Mouse (Mus musculus) myocyte (in vitro differentiated cells): Measurements from ENCODE around the gene Msh6. TPM values are rescaled to one million over a fixed set of nuclear protein-coding genes. Genes with fewer than 3 reads are reported as not detected.
"Not testable (repeated sequence)": the region's sequence is repeated elsewhere in the genome, so short reads cannot be mapped to it uniquely, and the experiment has no call there.

Experiments used
- H3K27me3 ChIP-seq: one replicate; pipeline ENCODE4 v1.6.1; 2011; ENCODE audit not compliant: control insufficient read depth, insufficient read depth, insufficient read length
- H3K36me3 ChIP-seq: one replicate; pipeline ENCODE4 v1.6.1; 2011; ENCODE audit not compliant: control insufficient read depth, insufficient read depth
- H3K4me2 ChIP-seq: one replicate; pipeline ENCODE4 v1.6.1; 2011; ENCODE audit warnings: low read depth, control low read depth
- H3K4me3 ChIP-seq: one replicate; pipeline ENCODE4 v1.5.1; 2011; ENCODE audit warnings: mild to moderate bottlenecking, control low read depth, moderate library complexity
- H3K79me2 ChIP-seq: one replicate; pipeline ENCODE4 v1.6.1; 2011; ENCODE audit not compliant: control insufficient read depth, insufficient read depth
- H3ac ChIP-seq: one replicate; pipeline ENCODE4 v1.6.1; 2011; ENCODE audit not compliant: control insufficient read depth, insufficient read length
- CEBPB ChIP-seq: IDR thresholded peaks from 2 replicates; pipeline ENCODE4 v1.6.1; 2011; ENCODE audit warnings: mild to moderate bottlenecking, moderate library complexity; ENCODE audit not compliant: poor library complexity, insufficient read depth, severe bottlenecking
- E2F4 ChIP-seq: IDR thresholded peaks from one replicate; pipeline ENCODE4 v1.6.1; 2011; ENCODE audit warnings: mild to moderate bottlenecking, control low read depth, moderate library complexity; ENCODE audit not compliant: insufficient read depth
- MAX ChIP-seq: IDR thresholded peaks from one replicate; pipeline ENCODE4 v1.6.1; 2011; ENCODE audit warnings: low read depth, mild to moderate bottlenecking, control low read depth
- MYOD1 ChIP-seq, 3 experiments: IDR thresholded peaks; one replicate each; pipeline ENCODE4 v1.6.1; 2011; ENCODE audit warnings: control low read depth in 2 of 3, low read depth in 2 of 3, mild to moderate bottlenecking in 2 of 3, moderate library complexity in 1 of 3; ENCODE audit not compliant: insufficient read length in 2 of 3, control insufficient read depth in 1 of 3
- MYOG ChIP-seq, 3 experiments: IDR thresholded peaks; one replicate each; pipeline ENCODE4 v1.6.1; 2011; ENCODE audit warnings: control low read depth in 2 of 3, low read depth in 2 of 3, mild to moderate bottlenecking in 2 of 3; ENCODE audit not compliant: insufficient read length in 2 of 3, control insufficient read depth in 1 of 3, insufficient read depth in 1 of 3
- POLR2A ChIP-seq: IDR thresholded peaks from one replicate; pipeline ENCODE4 v1.6.1; 2011; ENCODE audit warnings: low read depth, mild to moderate bottlenecking, control low read depth, moderate library complexity; ENCODE audit not compliant: insufficient read length
- POLR2AphosphoS2 ChIP-seq: IDR thresholded peaks from one replicate; pipeline ENCODE4 v1.6.1; 2011; ENCODE audit warnings: low read depth, control low read depth; ENCODE audit not compliant: insufficient read length
- REST ChIP-seq: IDR thresholded peaks from one replicate; pipeline ENCODE4 v1.6.1; 2011; ENCODE audit warnings: mild to moderate bottlenecking, control low read depth, moderate library complexity; ENCODE audit not compliant: insufficient read depth, insufficient read length
- SRF ChIP-seq: IDR thresholded peaks from one replicate; pipeline ENCODE4 v1.6.1; 2011; ENCODE audit warnings: low read depth; ENCODE audit not compliant: control insufficient read depth, insufficient read length
- TCF12 ChIP-seq: IDR thresholded peaks from one replicate; pipeline ENCODE4 v1.6.1; 2011; ENCODE audit warnings: mild to moderate bottlenecking, control low read depth; ENCODE audit not compliant: poor library complexity, insufficient read depth, severe bottlenecking
- TCF3 ChIP-seq: IDR thresholded peaks from one replicate; pipeline ENCODE4 v1.6.1; 2011; ENCODE audit warnings: low read depth, control low read depth; ENCODE audit not compliant: insufficient read length
- USF1 ChIP-seq: IDR thresholded peaks from one replicate; pipeline ENCODE4 v1.6.1; 2011; ENCODE audit warnings: low read depth, mild to moderate bottlenecking, control low read depth, moderate library complexity
- polyA plus RNA-seq: library from polyadenylated mRNA; unstranded; fragments of >200 nt; fragmentation: generic; extraction: Trizol; gene quantifications from one replicate; pipeline ENCODE4 v1.2.1, GENCODE M21; 2012; ENCODE audit warnings: missing spikeins

Msh6 gene
- polyA plus RNA-seq, 1 experiment, result 5.2 TPM

DNA sequence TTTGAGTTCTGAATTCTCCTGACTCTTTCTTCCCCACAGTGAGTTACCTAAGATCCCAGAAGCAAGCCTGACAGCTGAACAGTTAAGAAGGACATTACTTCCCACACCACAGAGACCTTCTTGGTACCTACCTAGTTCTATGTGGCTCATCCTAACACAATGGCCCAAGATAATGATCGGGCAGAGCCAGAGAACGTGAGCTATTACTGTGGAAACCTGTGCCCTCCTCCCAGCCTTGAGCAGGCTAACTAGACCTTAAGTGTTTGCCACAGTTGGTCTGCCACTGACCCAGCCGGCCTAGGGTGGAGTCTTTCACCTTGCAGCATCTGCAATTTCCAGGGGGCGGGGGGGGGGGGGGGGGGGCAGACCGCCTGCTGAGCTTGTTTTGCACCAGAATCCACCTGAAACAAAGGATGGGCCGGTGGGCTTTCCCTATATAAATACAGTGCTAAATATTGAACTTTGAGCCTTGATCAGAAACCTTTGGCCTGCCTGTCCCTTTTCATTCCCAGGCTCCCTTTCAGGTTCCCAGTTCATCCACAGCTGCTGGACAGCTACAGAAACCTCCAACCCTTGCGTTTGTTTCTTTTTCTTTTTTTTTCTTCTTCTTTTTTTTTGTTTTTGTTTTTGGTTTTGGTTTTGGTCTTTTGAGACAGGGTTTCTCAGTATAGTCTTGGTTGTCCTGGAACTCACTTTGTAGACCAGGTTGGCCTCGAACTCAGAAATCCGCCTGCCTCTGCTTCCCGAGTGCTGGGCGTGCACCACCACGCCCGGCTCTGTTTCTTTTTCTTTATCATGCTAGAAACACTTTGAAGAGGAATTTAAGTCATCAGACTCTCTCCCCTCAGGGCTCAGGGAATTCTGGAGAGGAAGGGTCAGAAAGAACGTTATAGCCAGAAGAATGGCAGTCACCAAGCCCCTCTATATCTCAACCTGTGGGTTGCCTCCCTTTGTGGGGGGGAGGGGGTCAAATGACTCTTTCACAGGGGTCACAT lies 11.5 kb upstream of the Msh6 start:
- TF ChIP-seq USF1, result no peak
- TF ChIP-seq MYOD1 (IDR thresholded peaks at IDR 0.05; ENCODE audit: control insufficient read depth in 1 of 3, insufficient read length in 2 of 3, low read depth in 2 of 3), result no peak
- TF ChIP-seq REST, result no peak
- TF ChIP-seq CEBPB, result no peak
- TF ChIP-seq POLR2AphosphoS2, result no peak
- no peak for TF ChIP-seq MAX
- TF ChIP-seq TCF3, result no peak
- no peak for TF ChIP-seq MYOG (IDR thresholded peaks at IDR 0.05; ENCODE audit: control insufficient read depth in 1 of 3, insufficient read depth in 1 of 3, insufficient read length in 2 of 3, low read depth in 2 of 3)
- TF ChIP-seq E2F4, result no peak
- TF ChIP-seq TCF12, result no peak
- TF ChIP-seq SRF, result no peak
- no peak for TF ChIP-seq POLR2A
- H3ac ChIP-seq, result no peak overlapping the region
- no peaks in the 10 kb centered on the region for H3K27me3 ChIP-seq
- H3K4me3 ChIP-seq, result no peak overlapping the region
- no peak overlapping the region for H3K4me2 ChIP-seq
- H3K79me2 ChIP-seq, result no peaks in the 10 kb centered on the region
- H3K36me3 ChIP-seq, result no peaks in the 10 kb centered on the region

DNA sequence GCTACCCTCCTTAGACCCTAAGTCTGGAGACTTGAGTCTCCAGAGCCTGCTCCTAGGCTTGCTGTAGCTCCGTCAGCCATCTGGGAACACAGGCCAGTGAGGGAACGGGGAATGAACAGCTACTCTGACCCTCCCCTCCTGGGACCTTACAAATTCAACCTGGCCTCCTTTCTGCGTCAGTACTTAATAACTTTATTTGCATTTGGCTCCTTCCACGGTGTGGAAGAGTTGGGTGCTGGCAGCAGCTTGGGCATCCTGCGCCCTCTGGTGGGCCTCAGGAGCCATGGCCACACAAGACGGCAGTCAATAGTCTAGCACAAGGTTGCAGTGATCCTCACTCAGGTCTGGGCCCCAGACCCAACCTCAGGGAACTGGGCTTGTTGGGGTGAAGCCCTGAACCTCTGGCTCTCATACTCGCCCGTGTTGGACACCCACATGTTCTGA lies 6.4 kb upstream of the Msh6 start:
- not testable (repeated sequence) for H3ac ChIP-seq, H3K36me3 ChIP-seq, H3K4me2 ChIP-seq, H3K79me2 ChIP-seq, H3K4me3 ChIP-seq, H3K27me3 ChIP-seq

DNA sequence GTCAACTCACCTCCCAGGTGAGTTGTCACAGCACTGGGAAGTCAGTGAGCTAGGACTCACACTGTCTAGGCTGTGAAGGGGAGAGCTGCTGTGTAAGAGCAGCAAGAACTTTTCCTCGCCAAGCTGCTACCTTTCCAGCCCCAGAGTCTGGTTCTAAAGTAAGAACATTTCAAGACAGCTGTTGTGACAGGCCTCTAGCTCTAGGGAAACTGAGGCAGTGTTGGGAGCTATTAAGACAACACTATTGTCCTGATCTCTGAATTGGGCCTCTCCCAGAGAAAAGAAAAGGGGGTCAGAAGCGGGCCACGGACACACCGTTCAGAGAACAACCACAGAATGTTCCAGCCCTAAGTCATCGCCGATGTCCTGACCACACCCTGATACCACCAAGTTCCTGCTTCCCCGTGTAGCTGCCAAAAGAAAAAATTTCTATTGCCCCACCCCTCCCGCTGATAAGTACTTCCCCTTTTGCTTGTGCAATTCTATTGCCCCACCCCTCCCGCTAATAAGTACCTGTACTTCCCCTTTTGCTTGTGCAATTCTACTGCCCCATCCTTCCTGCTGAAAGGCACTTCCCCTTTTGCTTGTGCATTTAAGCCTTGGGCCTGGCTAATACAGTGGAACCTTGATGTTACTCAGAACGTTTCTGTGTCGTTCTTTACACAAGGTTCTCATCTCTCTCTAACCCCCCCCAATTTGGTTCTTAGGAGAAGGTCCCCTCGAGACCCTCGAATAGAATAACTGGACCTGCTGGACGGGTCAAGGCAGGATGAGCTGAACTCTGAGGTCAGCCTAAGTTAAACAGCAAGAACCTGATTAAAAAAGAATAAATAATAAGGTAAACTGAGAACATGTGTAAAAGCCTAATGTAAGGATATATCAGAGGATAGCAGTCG lies 2.9 kb upstream of the Msh6 start:
- not testable (repeated sequence) for H3K27me3 ChIP-seq, H3K36me3 ChIP-seq, H3ac ChIP-seq, H3K4me3 ChIP-seq, H3K4me2 ChIP-seq, H3K79me2 ChIP-seq

DNA sequence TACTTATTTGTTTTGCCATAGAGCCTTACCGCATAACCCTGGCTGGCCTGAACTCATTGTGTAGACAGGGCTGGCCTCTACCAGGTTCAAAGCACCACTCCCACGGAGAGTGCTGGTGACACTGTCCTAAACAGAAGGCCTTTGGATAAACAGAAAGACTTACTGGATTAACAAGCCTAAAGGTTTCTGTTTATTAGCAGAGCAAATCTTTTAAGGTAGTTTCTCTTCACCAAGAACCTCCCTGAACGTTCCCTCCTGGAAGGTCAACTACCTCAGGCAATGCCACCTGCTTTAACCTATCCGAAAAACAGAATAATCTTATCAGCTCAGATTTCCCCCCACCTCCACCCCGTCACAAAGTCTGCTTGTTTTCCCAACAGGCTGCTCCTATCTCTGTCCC lies 2.0 kb upstream of the Msh6 start:
- no peak overlapping the region for H3K4me3 ChIP-seq
- H3K36me3 ChIP-seq, result no peaks in the 10 kb centered on the region
- H3ac ChIP-seq, result no peak overlapping the region
- H3K27me3 ChIP-seq, result no peaks in the 10 kb centered on the region
- no peak for TF ChIP-seq USF1
- no peak for TF ChIP-seq POLR2AphosphoS2
- no peak for TF ChIP-seq POLR2A
- TF ChIP-seq MYOG (IDR thresholded peaks at IDR 0.05; ENCODE audit: control insufficient read depth in 1 of 3, insufficient read depth in 1 of 3, insufficient read length in 2 of 3, low read depth in 2 of 3), result no peak
- TF ChIP-seq TCF3, result no peak
- no peak for TF ChIP-seq REST
- TF ChIP-seq MYOD1 (IDR thresholded peaks at IDR 0.05; ENCODE audit: control insufficient read depth in 1 of 3, insufficient read length in 2 of 3, low read depth in 2 of 3), result no peak
- TF ChIP-seq MAX, result no peak
- TF ChIP-seq TCF12, result no peak
- peaks cover 8% of the 10 kb centered on the region for H3K79me2 ChIP-seq
- no peak overlapping the region for H3K4me2 ChIP-seq

DNA sequence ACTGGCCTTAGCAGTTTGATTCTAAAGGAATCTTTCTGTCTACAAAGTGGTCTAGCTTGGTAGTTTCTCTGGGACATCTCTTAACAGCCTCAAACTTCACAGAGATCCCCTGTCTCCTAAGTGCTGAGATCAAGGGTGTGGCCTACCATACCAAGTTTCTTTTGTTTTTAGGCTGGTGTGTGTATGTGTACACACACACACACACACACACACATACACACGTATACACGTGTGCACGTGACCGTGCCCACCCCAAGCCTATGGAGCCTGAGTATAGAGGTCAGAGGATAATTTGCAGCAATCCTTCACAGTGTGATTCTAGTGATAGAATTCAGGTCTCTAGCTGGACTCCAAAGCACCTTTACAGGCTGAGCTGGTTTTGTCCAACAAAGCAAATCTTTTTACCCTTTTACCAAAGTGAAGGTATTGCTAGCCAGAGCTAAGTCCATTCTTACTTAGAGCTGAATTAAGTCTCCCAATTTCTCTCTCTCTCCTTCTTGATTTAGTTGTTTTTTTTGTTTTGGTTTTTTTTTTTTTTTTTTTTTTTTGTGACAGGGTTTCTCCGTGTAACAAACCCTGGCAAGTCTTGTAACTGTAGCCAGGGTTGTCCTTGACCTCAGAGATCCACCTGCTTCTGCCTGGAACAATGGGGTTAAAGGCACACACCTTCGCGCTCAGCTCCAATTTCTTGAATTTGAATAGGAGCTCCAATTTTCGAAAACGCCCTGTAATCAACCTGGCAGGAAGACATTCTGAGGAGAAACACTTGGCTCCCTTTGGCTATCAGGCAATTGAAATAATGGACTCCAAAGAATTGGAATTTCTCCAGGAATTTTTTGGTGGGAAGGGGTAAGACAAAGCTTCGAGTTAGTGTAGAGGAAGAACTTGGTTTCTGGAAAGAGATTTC lies 1.3 kb upstream of the Msh6 start:
- Histone ChIP-seq H3K36me3 (no peaks in the 10 kb centered on the region), H3ac (no peak overlapping the region), H3K79me2 (peaks cover 11% of the 10 kb centered on the region), H3K4me2 (no peak overlapping the region), H3K4me3 (peak overlapping the region; percentile 38), H3K27me3 (no peaks in the 10 kb centered on the region)
- TF ChIP-seq TCF12 (no peak), REST (no peak), E2F4 (no peak), MYOD1 (IDR thresholded peaks at IDR 0.05; ENCODE audit: control insufficient read depth in 1 of 3, insufficient read length in 2 of 3, low read depth in 2 of 3) (no peak), MAX (no peak), POLR2A (no peak), TCF3 (no peak), SRF (no peak), MYOG (IDR thresholded peaks at IDR 0.05; ENCODE audit: control insufficient read depth in 1 of 3, insufficient read depth in 1 of 3, insufficient read length in 2 of 3, low read depth in 2 of 3) (no peak), POLR2AphosphoS2 (no peak), USF1 (no peak), CEBPB (no peak)
